Mouse (Mus musculus): ENCODE measurements at regions not wholly inside any gene's neighbourhood (a gene's known extent, or its start where the extent isn't known, plus 50 kb on each side); places are given as distances from the start of the nearest gene placed in this dataset.

DNA sequence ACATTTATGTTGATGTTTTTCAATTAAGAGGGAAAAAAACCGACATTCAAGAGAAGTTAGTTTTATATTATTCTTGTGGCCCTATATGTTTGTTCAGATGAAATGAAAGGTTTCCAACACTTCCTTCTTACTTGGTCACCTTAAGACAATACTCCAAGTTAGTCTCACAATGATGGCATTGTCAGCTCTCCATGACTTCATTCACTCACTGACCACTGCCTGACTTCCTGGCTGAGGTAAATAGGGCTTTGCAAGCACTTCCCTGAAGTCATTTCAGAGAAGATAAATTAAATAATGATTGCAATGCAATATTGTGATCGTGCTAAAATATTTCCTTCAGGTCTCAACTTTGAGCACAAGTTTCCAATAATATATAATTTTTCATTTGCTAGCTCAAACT lies 197.9 kb upstream of the Cep162 start:
- Histone ChIP-seq H3K4me2 (ENCODE audit: low read depth, low read length) (no peak overlapping the region), H3K4me3 (ENCODE audit: low read length) (no peak overlapping the region), H3K27ac (no peak overlapping the region), H3K36me3 (ENCODE audit: insufficient read depth, low read length) (no peaks in the 10 kb centered on the region), H3K9ac (replicated peaks; ENCODE audit: low read length) (no peak overlapping the region), H3K27me3 (ENCODE audit: insufficient read depth, low read length) (no peaks in the 10 kb centered on the region), H3K9me3 (ENCODE audit: low read length) (no peaks in the 10 kb centered on the region), H3K4me1 (ENCODE audit: insufficient read depth, low read length) (no peaks in the 10 kb centered on the region)
- WGBS = 83% methylated on average over 2 of the region's 2 CpGs
- TF ChIP-seq CTCF (IDR thresholded peaks at IDR 0.05; ENCODE audit: low read depth) = no peak
- ATAC-seq (no peak), DNase-seq (ENCODE audit: low spot score) (no peak)

DNA sequence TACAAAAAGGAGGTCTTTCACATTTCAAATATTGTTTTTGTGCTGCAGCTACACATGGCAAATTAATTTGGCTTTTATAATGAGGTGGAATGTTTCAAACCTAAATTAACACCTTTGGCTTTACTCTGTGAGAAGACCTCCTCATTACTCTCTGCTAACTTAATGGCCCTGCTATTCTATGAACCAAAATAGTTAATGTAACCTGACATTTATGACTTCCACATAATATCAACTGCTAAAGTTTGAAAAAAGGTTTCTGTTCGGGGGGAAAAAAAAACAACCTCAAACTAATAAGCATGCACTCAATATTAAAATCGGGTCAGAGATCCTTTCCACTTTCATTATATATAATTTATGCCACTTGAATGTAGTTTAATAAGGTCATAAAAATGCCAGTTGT lies 197.2 kb upstream of the Cep162 start:
- Histone ChIP-seq H3K9me3 (ENCODE audit: low read length) (no peaks in the 10 kb centered on the region), H3K4me1 (ENCODE audit: insufficient read depth, low read length) (no peaks in the 10 kb centered on the region), H3K27ac (no peak overlapping the region), H3K9ac (replicated peaks; ENCODE audit: low read length) (no peak overlapping the region), H3K4me2 (ENCODE audit: low read depth, low read length) (no peak overlapping the region), H3K36me3 (ENCODE audit: insufficient read depth, low read length) (no peaks in the 10 kb centered on the region), H3K27me3 (ENCODE audit: insufficient read depth, low read length) (no peaks in the 10 kb centered on the region), H3K4me3 (ENCODE audit: low read length) (no peak overlapping the region)
- no peak for ATAC-seq
- 80% methylated on average over 2 of the region's 2 CpGs for WGBS
- no peak for DNase-seq (ENCODE audit: low spot score)
- TF ChIP-seq CTCF (IDR thresholded peaks at IDR 0.05; ENCODE audit: low read depth) = no peak

DNA sequence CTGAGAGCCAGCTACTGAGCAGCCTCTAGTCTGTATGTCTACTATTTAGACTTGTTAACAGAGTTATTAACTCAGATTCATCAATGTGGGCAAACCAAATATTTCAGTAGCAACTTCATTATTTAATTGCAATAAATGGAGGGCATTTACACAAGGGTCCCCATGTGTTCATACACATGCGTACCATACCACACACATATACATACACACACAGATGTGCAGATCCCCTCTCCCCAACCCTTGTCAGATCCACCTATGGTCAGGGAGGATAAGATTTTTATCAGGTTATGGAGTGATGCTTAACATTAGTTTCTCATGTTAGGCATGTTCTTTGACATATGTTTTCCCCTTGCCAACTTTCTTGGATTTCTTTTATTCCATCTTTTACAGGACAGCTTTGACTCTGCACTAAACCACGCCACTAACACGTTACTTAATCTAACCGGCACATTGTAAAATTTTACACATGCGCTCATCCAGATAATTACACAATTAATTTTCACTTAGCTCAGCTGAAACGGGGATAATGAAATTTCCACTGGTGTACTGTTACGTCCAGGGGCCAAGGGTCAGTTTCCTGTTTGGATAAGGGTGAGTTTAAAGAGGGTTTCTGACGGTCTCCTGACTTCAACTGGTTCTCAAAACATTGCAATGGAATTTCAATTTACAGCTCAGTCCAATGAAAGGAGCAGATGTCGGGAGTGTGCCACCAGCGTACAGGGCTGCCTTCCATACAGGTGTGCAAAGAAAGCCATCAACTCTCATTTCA lies 188.3 kb upstream of the Cep162 start:
- DNase-seq (ENCODE audit: low spot score) = no peak
- Histone ChIP-seq H3K27me3 (ENCODE audit: insufficient read depth, low read length) (no peaks in the 10 kb centered on the region), H3K36me3 (ENCODE audit: insufficient read depth, low read length) (no peaks in the 10 kb centered on the region), H3K4me1 (ENCODE audit: insufficient read depth, low read length) (no peaks in the 10 kb centered on the region), H3K4me2 (ENCODE audit: low read depth, low read length) (no peak overlapping the region), H3K27ac (no peak overlapping the region), H3K9ac (replicated peaks; ENCODE audit: low read length) (no peak overlapping the region), H3K4me3 (ENCODE audit: low read length) (no peak overlapping the region), H3K9me3 (ENCODE audit: low read length) (no peaks in the 10 kb centered on the region)
- no peak for ATAC-seq
- no peak for TF ChIP-seq CTCF (IDR thresholded peaks at IDR 0.05; ENCODE audit: low read depth)
- 61% methylated on average over 10 of the region's 10 CpGs for WGBS

GRCm38 (mm10) chr9:87432072-87432471 lies 176.7 kb upstream of the Cep162 start:
- no peaks in the 10 kb centered on the region for H3K4me1 ChIP-seq (ENCODE audit: insufficient read depth, low read length)
- no peaks in the 10 kb centered on the region for H3K27me3 ChIP-seq (ENCODE audit: insufficient read depth, low read length)
- no peaks in the 10 kb centered on the region for H3K36me3 ChIP-seq (ENCODE audit: insufficient read depth, low read length)
- WGBS = 26% methylated on average over 8 of the region's 8 CpGs
- H3K9ac ChIP-seq (replicated peaks; ENCODE audit: low read length) = no peak overlapping the region
- peak; percentile 67 for ATAC-seq
- peak; percentile 53 for DNase-seq (ENCODE audit: low spot score)
- peak overlapping the region; percentile 20; the same call in 1 of the 2 replicates for H3K27ac ChIP-seq
- TF ChIP-seq CTCF (IDR thresholded peaks at IDR 0.05; ENCODE audit: low read depth) = no peak
- peak overlapping the region; percentile 13; the same call in 1 of the 2 replicates for H3K4me3 ChIP-seq (ENCODE audit: low read length)
- no peaks in the 10 kb centered on the region for H3K9me3 ChIP-seq (ENCODE audit: low read length)
- H3K4me2 ChIP-seq (ENCODE audit: low read depth, low read length) = peak overlapping the region; percentile 42

- ATAC-seq (no peak), DNase-seq (ENCODE audit: low spot score) (peak; percentile 37)
- Histone ChIP-seq H3K36me3 (ENCODE audit: insufficient read depth, low read length) (no peaks in the 10 kb centered on the region), H3K4me2 (ENCODE audit: low read depth, low read length) (peak overlapping the region; percentile 42), H3K27ac (peak overlapping the region; percentile 20; the same call in 1 of the 2 replicates), H3K4me1 (ENCODE audit: insufficient read depth, low read length) (no peaks in the 10 kb centered on the region), H3K27me3 (ENCODE audit: insufficient read depth, low read length) (no peaks in the 10 kb centered on the region), H3K9me3 (ENCODE audit: low read length) (no peaks in the 10 kb centered on the region), H3K9ac (replicated peaks; ENCODE audit: low read length) (no peak overlapping the region), H3K4me3 (ENCODE audit: low read length) (peak overlapping the region; percentile 13; the same call in 1 of the 2 replicates)
- 20% methylated on average over 7 of the region's 7 CpGs for WGBS
- TF ChIP-seq CTCF (IDR thresholded peaks at IDR 0.05; ENCODE audit: low read depth) = no peak
Observed at GRCm38 (mm10) chr9:87431523-87431922, 176.2 kb upstream of the Cep162 start.

DNA sequence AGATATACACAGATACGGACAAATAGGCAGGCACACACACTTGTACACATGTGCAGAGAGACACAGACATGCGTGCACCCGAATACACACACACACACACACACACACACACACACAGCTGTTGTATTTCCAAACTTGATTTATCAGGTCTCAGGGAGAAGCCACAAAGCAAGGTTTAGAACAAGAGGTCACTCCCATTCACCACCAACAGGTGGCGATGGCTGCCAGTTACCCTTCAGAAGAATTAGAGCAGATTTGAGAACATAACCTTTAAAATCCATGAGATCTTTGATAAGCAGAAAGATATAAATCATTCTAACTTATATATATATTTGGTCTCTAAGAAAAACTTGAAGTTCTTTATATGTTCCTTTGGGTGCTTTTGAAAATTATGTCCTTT lies 169.9 kb upstream of the Cep162 start:
- Histone ChIP-seq H3K9ac (replicated peaks; ENCODE audit: low read length) (no peak overlapping the region), H3K27ac (no peak overlapping the region), H3K4me3 (ENCODE audit: low read length) (no peak overlapping the region), H3K4me2 (ENCODE audit: low read depth, low read length) (no peak overlapping the region), H3K9me3 (ENCODE audit: low read length) (no peaks in the 10 kb centered on the region), H3K36me3 (ENCODE audit: insufficient read depth, low read length) (no peaks in the 10 kb centered on the region), H3K4me1 (ENCODE audit: insufficient read depth, low read length) (no peaks in the 10 kb centered on the region), H3K27me3 (ENCODE audit: insufficient read depth, low read length) (no peaks in the 10 kb centered on the region)
- TF ChIP-seq CTCF (IDR thresholded peaks at IDR 0.05; ENCODE audit: low read depth) = peak; percentile 72
- ATAC-seq = no peak
- WGBS = 58% methylated on average over 4 of the region's 4 CpGs
- peak; percentile 52 for DNase-seq (ENCODE audit: low spot score)

DNA sequence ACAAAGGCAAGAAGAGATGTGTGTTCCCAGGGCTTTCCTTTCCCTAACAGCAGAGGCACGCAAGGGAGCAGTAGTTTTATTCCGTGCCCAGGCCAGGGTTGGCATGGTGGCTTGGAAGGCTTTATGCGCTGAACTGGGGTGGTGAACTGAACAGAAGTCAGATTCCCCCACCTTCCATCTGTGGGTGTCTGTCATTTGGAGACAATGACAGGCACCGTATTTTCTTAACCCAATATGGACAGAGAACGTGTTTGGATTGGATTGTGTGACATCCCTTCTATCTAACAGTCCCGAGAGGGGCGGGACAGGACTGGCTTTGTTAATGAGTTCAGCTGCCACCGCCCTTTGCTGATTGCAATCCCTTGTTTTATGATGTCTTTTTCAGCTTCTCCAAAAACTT lies 165.8 kb upstream of the Cep162 start:
- Histone ChIP-seq H3K27me3 (ENCODE audit: insufficient read depth, low read length) (no peaks in the 10 kb centered on the region), H3K27ac (no peak overlapping the region), H3K9ac (replicated peaks; ENCODE audit: low read length) (no peak overlapping the region), H3K36me3 (ENCODE audit: insufficient read depth, low read length) (no peaks in the 10 kb centered on the region), H3K4me2 (ENCODE audit: low read depth, low read length) (no peak overlapping the region), H3K9me3 (ENCODE audit: low read length) (no peaks in the 10 kb centered on the region), H3K4me1 (ENCODE audit: insufficient read depth, low read length) (no peaks in the 10 kb centered on the region), H3K4me3 (ENCODE audit: low read length) (no peak overlapping the region)
- WGBS = 50% methylated on average over 8 of the region's 8 CpGs
- TF ChIP-seq CTCF (IDR thresholded peaks at IDR 0.05; ENCODE audit: low read depth) = no peak
- no peak for ATAC-seq
- DNase-seq (ENCODE audit: low spot score) = no peak
